Mouse (Mus musculus): ENCODE measurements around the gene Megf11. TPM values are rescaled to one million over a fixed set of nuclear protein-coding genes. Genes with fewer than 3 reads are reported as not detected.

Gene Megf11
- polyA plus RNA-seq, 1 experiment from 2014 or later = 0.56 TPM

GRCm38 (mm10) chr9:64470806-64471205, 85.4 kb downstream of the Megf11 start:
- no peaks in the 10 kb centered on the region for H3K36me3 ChIP-seq (ENCODE audit: insufficient read depth, low read length)
- H3K9me3 ChIP-seq (ENCODE audit: low read length) = no peaks in the 10 kb centered on the region
- 93% methylated on average over 1 of the region's 1 CpGs for WGBS
- H3K27me3 ChIP-seq (replicated peaks; ENCODE audit: insufficient read depth, low read length) = no peaks in the 10 kb centered on the region
- H3K27ac ChIP-seq (ENCODE audit: low read length) = no peak overlapping the region
- DNase-seq (ENCODE audit: low spot score) (no peak), ATAC-seq (no peak)
- H3K4me1 ChIP-seq (ENCODE audit: insufficient read depth, low read depth, low read length) = no peaks in the 10 kb centered on the region; the same call in 1 of the 2 replicates
- no peak overlapping the region for H3K4me2 ChIP-seq (replicated peaks; ENCODE audit: low read depth, low read length)
- no peak overlapping the region for H3K9ac ChIP-seq (replicated peaks; ENCODE audit: low read depth)
- H3K4me3 ChIP-seq (ENCODE audit: low read depth, low read length) = no peak overlapping the region
- TF ChIP-seq EP300 (IDR thresholded peaks at IDR 0.05) = no peak
- no peak for TF ChIP-seq CTCF (IDR thresholded peaks at IDR 0.05)

GRCm38 (mm10) chr9:64471336-64471735, 85.9 kb downstream of the Megf11 start:
- H3K9ac ChIP-seq (replicated peaks; ENCODE audit: low read depth) = no peak overlapping the region
- H3K9me3 ChIP-seq (ENCODE audit: low read length) = no peaks in the 10 kb centered on the region
- no peak for TF ChIP-seq CTCF (IDR thresholded peaks at IDR 0.05)
- no peaks in the 10 kb centered on the region; the same call in 1 of the 2 replicates for H3K4me1 ChIP-seq (ENCODE audit: insufficient read depth, low read depth, low read length)
- no peaks in the 10 kb centered on the region for H3K36me3 ChIP-seq (ENCODE audit: insufficient read depth, low read length)
- ATAC-seq (no peak), DNase-seq (ENCODE audit: low spot score) (no peak)
- H3K4me2 ChIP-seq (replicated peaks; ENCODE audit: low read depth, low read length) = no peak overlapping the region
- H3K4me3 ChIP-seq (ENCODE audit: low read depth, low read length) = no peak overlapping the region
- no peak overlapping the region for H3K27ac ChIP-seq (ENCODE audit: low read length)
- 68% methylated on average over 3 of the region's 3 CpGs for WGBS
- H3K27me3 ChIP-seq (replicated peaks; ENCODE audit: insufficient read depth, low read length) = no peaks in the 10 kb centered on the region

GRCm38 (mm10) chr9:64472165-64472564, 86.7 kb downstream of the Megf11 start:
- no peak overlapping the region for H3K4me2 ChIP-seq (replicated peaks; ENCODE audit: low read depth, low read length)
- ATAC-seq = no peak
- H3K27ac ChIP-seq (ENCODE audit: low read length) = no peak overlapping the region
- H3K9me3 ChIP-seq (ENCODE audit: low read length) = no peaks in the 10 kb centered on the region
- 23% methylated on average over 2 of the region's 2 CpGs for WGBS
- no peak overlapping the region for H3K9ac ChIP-seq (replicated peaks; ENCODE audit: low read depth)
- no peak overlapping the region for H3K4me3 ChIP-seq (ENCODE audit: low read depth, low read length)
- no peaks in the 10 kb centered on the region for H3K36me3 ChIP-seq (ENCODE audit: insufficient read depth, low read length)
- DNase-seq (ENCODE audit: low spot score) = no peak
- no peaks in the 10 kb centered on the region for H3K27me3 ChIP-seq (replicated peaks; ENCODE audit: insufficient read depth, low read length)
- no peak for TF ChIP-seq EP300 (IDR thresholded peaks at IDR 0.05)
- no peaks in the 10 kb centered on the region; the same call in 1 of the 2 replicates for H3K4me1 ChIP-seq (ENCODE audit: insufficient read depth, low read depth, low read length)

- Histone ChIP-seq H3K27ac (ENCODE audit: low read length) (no peak overlapping the region), H3K9ac (replicated peaks; ENCODE audit: low read depth) (no peak overlapping the region), H3K4me1 (ENCODE audit: insufficient read depth, low read depth, low read length) (no peaks in the 10 kb centered on the region; the same call in 1 of the 2 replicates), H3K4me2 (replicated peaks; ENCODE audit: low read depth, low read length) (no peak overlapping the region), H3K4me3 (ENCODE audit: low read depth, low read length) (no peak overlapping the region), H3K27me3 (replicated peaks; ENCODE audit: insufficient read depth, low read length) (no peaks in the 10 kb centered on the region), H3K36me3 (ENCODE audit: insufficient read depth, low read length) (no peaks in the 10 kb centered on the region), H3K9me3 (ENCODE audit: low read length) (no peaks in the 10 kb centered on the region)
- no peak for DNase-seq (ENCODE audit: low spot score)
- ATAC-seq = no peak
- 38% methylated on average over 6 of the region's 6 CpGs for WGBS
- TF ChIP-seq CTCF (IDR thresholded peaks at IDR 0.05) (no peak), EP300 (IDR thresholded peaks at IDR 0.05) (no peak)
Observed at GRCm38 (mm10) chr9:64472743-64473142, 87.3 kb downstream of the Megf11 start.

- no peak overlapping the region for H3K4me3 ChIP-seq (ENCODE audit: low read depth, low read length)
Observed at GRCm38 (mm10) chr9:64473170-64473569, 87.7 kb downstream of the Megf11 start.

GRCm38 (mm10) chr9:64473695-64474094, 88.3 kb downstream of the Megf11 start:
- no peak overlapping the region for H3K9ac ChIP-seq (replicated peaks; ENCODE audit: low read depth)
- H3K9me3 ChIP-seq (ENCODE audit: low read length) = no peaks in the 10 kb centered on the region
- no peak overlapping the region for H3K27ac ChIP-seq (ENCODE audit: low read length)

More at GRCm38 (mm10) chr9:64473170-64473569, 87.7 kb downstream of the Megf11 start:
- Histone ChIP-seq H3K27ac (ENCODE audit: low read length) (no peak overlapping the region), H3K4me2 (replicated peaks; ENCODE audit: low read depth, low read length) (no peak overlapping the region), H3K27me3 (replicated peaks; ENCODE audit: insufficient read depth, low read length) (no peaks in the 10 kb centered on the region), H3K9ac (replicated peaks; ENCODE audit: low read depth) (no peak overlapping the region), H3K4me1 (ENCODE audit: insufficient read depth, low read depth, low read length) (no peaks in the 10 kb centered on the region; the same call in 1 of the 2 replicates), H3K9me3 (ENCODE audit: low read length) (no peaks in the 10 kb centered on the region), H3K36me3 (ENCODE audit: insufficient read depth, low read length) (no peaks in the 10 kb centered on the region)
- DNase-seq (ENCODE audit: low spot score) (no peak), ATAC-seq (no peak)
- WGBS = 31% methylated on average over 2 of the region's 2 CpGs
- TF ChIP-seq CTCF (IDR thresholded peaks at IDR 0.05) (no peak), EP300 (IDR thresholded peaks at IDR 0.05) (no peak)

GRCm38 (mm10) chr9:64474142-64474541, 88.7 kb downstream of the Megf11 start:
- DNase-seq (ENCODE audit: low spot score) (no peak), ATAC-seq (no peak)
- no peak overlapping the region for H3K27ac ChIP-seq (ENCODE audit: low read length)
- H3K4me1 ChIP-seq (ENCODE audit: insufficient read depth, low read depth, low read length) = no peaks in the 10 kb centered on the region; the same call in 1 of the 2 replicates
- TF ChIP-seq EP300 (IDR thresholded peaks at IDR 0.05) (no peak), CTCF (IDR thresholded peaks at IDR 0.05) (no peak)
- H3K27me3 ChIP-seq (replicated peaks; ENCODE audit: insufficient read depth, low read length) = no peaks in the 10 kb centered on the region
- 42% methylated on average over 4 of the region's 4 CpGs for WGBS
- H3K9ac ChIP-seq (replicated peaks; ENCODE audit: low read depth) = no peak overlapping the region
- no peaks in the 10 kb centered on the region for H3K36me3 ChIP-seq (ENCODE audit: insufficient read depth, low read length)
- no peak overlapping the region for H3K4me2 ChIP-seq (replicated peaks; ENCODE audit: low read depth, low read length)
- no peaks in the 10 kb centered on the region for H3K9me3 ChIP-seq (ENCODE audit: low read length)
- no peak overlapping the region for H3K4me3 ChIP-seq (ENCODE audit: low read depth, low read length)

More at GRCm38 (mm10) chr9:64473695-64474094, 88.3 kb downstream of the Megf11 start:
- ATAC-seq (no peak), DNase-seq (ENCODE audit: low spot score) (no peak)
- Histone ChIP-seq H3K4me3 (ENCODE audit: low read depth, low read length) (no peak overlapping the region), H3K27me3 (replicated peaks; ENCODE audit: insufficient read depth, low read length) (no peaks in the 10 kb centered on the region), H3K36me3 (ENCODE audit: insufficient read depth, low read length) (no peaks in the 10 kb centered on the region), H3K4me1 (ENCODE audit: insufficient read depth, low read depth, low read length) (no peaks in the 10 kb centered on the region; the same call in 1 of the 2 replicates), H3K4me2 (replicated peaks; ENCODE audit: low read depth, low read length) (no peak overlapping the region)
- WGBS = 48% methylated on average over 4 of the region's 4 CpGs
- TF ChIP-seq CTCF (IDR thresholded peaks at IDR 0.05) (no peak), EP300 (IDR thresholded peaks at IDR 0.05) (no peak)
